Mouse (Mus musculus): ENCODE results near the gene Ttll12. TPM values are rescaled to one million over a fixed set of nuclear protein-coding genes. Genes with fewer than 3 reads are reported as not detected.

The Ttll12 gene
- polyA plus RNA-seq, 1 experiment from 2014 or later = 40.5 TPM

DNA sequence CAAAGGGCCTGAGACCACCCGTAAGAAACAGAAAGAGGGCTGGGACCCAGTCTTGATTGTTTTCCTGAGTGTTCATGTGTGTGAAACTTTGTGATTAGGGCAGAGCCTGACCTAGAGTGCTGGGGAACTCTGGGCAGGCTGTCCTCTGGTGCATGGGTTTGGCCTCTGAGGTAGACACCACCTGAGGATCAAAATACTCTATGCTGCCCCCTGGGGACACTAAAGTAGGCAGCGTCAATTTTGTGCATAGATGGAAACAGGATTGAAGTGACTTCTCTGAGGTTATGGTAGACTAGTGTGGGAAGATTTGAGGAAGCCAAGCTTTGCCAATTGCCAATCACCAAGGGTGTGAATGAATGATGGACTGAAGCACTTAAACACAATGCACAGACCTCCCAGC lies 24.3 kb downstream of the Ttll12 start:
- WGBS = 63% methylated on average over 2 of the region's 2 CpGs
- Histone ChIP-seq H3K36me3 (ENCODE audit: control insufficient read depth, insufficient read depth, low read length) (peaks cover 13% of the 10 kb centered on the region), H3K4me3 (ENCODE audit: low read depth, low read length) (no peak overlapping the region), H3K27ac (ENCODE audit: low read depth, low read length) (no peak overlapping the region), H3K9ac (ENCODE audit: low read length) (no peak overlapping the region), H3K4me1 (ENCODE audit: control insufficient read depth, insufficient read depth, low read length) (no peaks in the 10 kb centered on the region), H3K9me3 (replicated peaks; ENCODE audit: control insufficient read depth, low read length) (no peaks in the 10 kb centered on the region), H3K27me3 (replicated peaks; ENCODE audit: control insufficient read depth, insufficient read depth, low read length) (no peaks in the 10 kb centered on the region), H3K4me2 (ENCODE audit: low read length) (no peak overlapping the region)
- DNase-seq (ENCODE audit: low spot score) (no peak), ATAC-seq (no peak)

DNA sequence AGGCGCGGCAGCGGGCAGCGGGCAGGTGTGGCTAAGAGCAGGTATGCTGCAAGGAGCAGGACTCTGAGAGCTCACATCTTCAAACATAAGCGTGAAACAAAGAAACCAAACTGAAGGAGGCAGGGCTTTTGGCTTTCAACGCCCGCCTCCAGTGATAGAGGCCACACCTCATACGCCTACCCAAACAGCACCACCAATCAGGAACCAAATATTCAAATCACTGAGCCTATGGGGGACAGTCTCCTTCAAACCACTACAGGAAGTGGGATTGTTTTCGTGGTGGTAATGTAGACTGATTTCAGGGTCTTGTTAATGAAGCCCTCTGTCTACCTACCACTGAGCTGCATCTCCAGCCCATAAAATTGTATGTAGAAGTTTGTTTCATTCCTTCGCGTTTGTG lies 25.3 kb downstream of the Ttll12 start:
- ATAC-seq (no peak), DNase-seq (ENCODE audit: low spot score) (no peak)
- no peaks in the 10 kb centered on the region for H3K9me3 ChIP-seq (replicated peaks; ENCODE audit: control insufficient read depth, low read length)
- H3K36me3 ChIP-seq (ENCODE audit: control insufficient read depth, insufficient read depth, low read length) = peaks cover 4% of the 10 kb centered on the region
- no peak overlapping the region for H3K4me2 ChIP-seq (ENCODE audit: low read length)
- H3K9ac ChIP-seq (ENCODE audit: low read length) = no peak overlapping the region
- H3K4me3 ChIP-seq (ENCODE audit: low read depth, low read length) = no peak overlapping the region
- no peaks in the 10 kb centered on the region for H3K4me1 ChIP-seq (ENCODE audit: control insufficient read depth, insufficient read depth, low read length)
- no peaks in the 10 kb centered on the region for H3K27me3 ChIP-seq (replicated peaks; ENCODE audit: control insufficient read depth, insufficient read depth, low read length)
- no peak overlapping the region for H3K27ac ChIP-seq (ENCODE audit: low read depth, low read length)
- 57% methylated on average over 11 of the region's 11 CpGs for WGBS

DNA sequence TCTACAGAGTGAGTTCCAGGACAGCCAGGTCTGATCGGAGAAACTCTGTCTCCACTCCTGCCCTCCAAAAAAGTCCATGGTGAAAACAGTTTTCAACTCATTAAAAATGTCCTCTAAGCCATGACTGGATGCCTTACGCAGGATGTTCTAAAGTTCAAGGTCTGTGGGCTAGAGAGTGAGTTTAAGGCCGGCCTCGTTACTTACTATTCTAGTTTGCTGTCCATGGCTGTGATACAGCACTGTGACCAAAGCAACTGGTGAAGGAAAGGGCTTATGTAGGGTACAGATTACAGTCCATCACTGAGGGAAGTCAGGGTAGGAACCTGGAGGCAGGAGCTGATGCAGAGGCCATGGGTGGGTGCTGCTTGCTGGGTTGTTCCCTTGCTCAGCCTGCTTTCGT lies 26.4 kb downstream of the Ttll12 start:
- no peaks in the 10 kb centered on the region for H3K27me3 ChIP-seq (replicated peaks; ENCODE audit: control insufficient read depth, insufficient read depth, low read length)
- no peak overlapping the region for H3K4me2 ChIP-seq (ENCODE audit: low read length)
- H3K4me1 ChIP-seq (ENCODE audit: control insufficient read depth, insufficient read depth, low read length) = peaks cover 8% of the 10 kb centered on the region
- ATAC-seq (no peak), DNase-seq (ENCODE audit: low spot score) (no peak)
- no peaks in the 10 kb centered on the region for H3K9me3 ChIP-seq (replicated peaks; ENCODE audit: control insufficient read depth, low read length)
- H3K27ac ChIP-seq (ENCODE audit: low read depth, low read length) = no peak overlapping the region
- no peak overlapping the region for H3K9ac ChIP-seq (ENCODE audit: low read length)
- WGBS = 95% methylated on average over 5 of the region's 5 CpGs
- H3K4me3 ChIP-seq (ENCODE audit: low read depth, low read length) = no peak overlapping the region
- H3K36me3 ChIP-seq (ENCODE audit: control insufficient read depth, insufficient read depth, low read length) = no peaks in the 10 kb centered on the region

DNA sequence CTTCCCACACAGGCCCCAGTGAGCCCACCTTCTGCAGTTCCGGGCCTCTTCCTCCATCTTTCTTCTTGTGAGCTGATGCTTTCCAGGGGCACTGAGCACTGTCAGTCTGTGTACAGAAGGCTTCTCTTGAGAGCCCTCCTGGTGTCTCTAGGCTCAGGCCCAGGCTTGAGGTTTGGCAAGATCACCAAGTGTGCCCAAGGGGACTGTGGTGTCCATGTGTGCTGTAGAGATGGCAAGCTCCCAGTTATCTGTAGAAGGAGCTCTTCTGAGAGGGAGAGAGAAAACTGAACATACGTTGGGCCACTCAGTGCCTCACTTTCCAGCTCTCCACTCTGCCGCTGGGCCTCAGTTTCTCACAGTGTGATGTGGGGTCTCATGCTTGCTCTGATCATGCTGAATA lies 27.2 kb downstream of the Ttll12 start:
- Histone ChIP-seq H3K27ac (ENCODE audit: low read depth, low read length) (no peak overlapping the region), H3K4me3 (ENCODE audit: low read depth, low read length) (no peak overlapping the region), H3K36me3 (ENCODE audit: control insufficient read depth, insufficient read depth, low read length) (no peaks in the 10 kb centered on the region), H3K9me3 (replicated peaks; ENCODE audit: control insufficient read depth, low read length) (no peaks in the 10 kb centered on the region), H3K27me3 (replicated peaks; ENCODE audit: control insufficient read depth, insufficient read depth, low read length) (no peaks in the 10 kb centered on the region), H3K9ac (ENCODE audit: low read length) (no peak overlapping the region), H3K4me1 (ENCODE audit: control insufficient read depth, insufficient read depth, low read length) (peaks cover 12% of the 10 kb centered on the region), H3K4me2 (ENCODE audit: low read length) (no peak overlapping the region)
- DNase-seq (ENCODE audit: low spot score) (no peak), ATAC-seq (no peak)
- 89% methylated on average over 3 of the region's 3 CpGs for WGBS

DNA sequence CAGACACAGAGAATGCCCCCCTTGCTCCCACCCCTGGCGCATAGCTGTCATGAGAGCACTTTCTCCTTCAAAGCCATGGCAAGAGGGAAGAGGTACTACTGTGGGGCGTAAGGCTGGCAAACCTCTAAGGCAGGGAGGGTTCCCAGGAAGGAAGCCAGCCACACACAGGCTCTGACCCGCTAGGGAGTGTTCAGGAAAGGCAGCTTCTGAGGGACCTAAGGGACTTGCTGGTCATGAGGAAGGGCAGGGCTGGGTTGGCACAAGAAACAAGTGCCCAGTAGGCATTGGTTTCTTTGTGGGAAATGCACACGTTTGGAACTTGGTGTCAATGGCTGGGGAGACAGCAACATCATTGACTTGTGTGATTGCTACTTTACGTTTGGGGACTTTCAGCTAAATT lies 29.0 kb downstream of the Ttll12 start:
- H3K9me3 ChIP-seq (replicated peaks; ENCODE audit: control insufficient read depth, low read length) = no peaks in the 10 kb centered on the region
- H3K36me3 ChIP-seq (ENCODE audit: control insufficient read depth, insufficient read depth, low read length) = no peaks in the 10 kb centered on the region
- no peak for ATAC-seq
- DNase-seq (ENCODE audit: low spot score) = no peak
- H3K4me2 ChIP-seq (ENCODE audit: low read length) = no peak overlapping the region
- H3K4me1 ChIP-seq (ENCODE audit: control insufficient read depth, insufficient read depth, low read length) = peaks cover 12% of the 10 kb centered on the region
- WGBS = 71% methylated on average over 5 of the region's 5 CpGs
- H3K27me3 ChIP-seq (replicated peaks; ENCODE audit: control insufficient read depth, insufficient read depth, low read length) = no peaks in the 10 kb centered on the region
- H3K9ac ChIP-seq (ENCODE audit: low read length) = no peak overlapping the region
- H3K27ac ChIP-seq (ENCODE audit: low read depth, low read length) = no peak overlapping the region
- no peak overlapping the region for H3K4me3 ChIP-seq (ENCODE audit: low read depth, low read length)

DNA sequence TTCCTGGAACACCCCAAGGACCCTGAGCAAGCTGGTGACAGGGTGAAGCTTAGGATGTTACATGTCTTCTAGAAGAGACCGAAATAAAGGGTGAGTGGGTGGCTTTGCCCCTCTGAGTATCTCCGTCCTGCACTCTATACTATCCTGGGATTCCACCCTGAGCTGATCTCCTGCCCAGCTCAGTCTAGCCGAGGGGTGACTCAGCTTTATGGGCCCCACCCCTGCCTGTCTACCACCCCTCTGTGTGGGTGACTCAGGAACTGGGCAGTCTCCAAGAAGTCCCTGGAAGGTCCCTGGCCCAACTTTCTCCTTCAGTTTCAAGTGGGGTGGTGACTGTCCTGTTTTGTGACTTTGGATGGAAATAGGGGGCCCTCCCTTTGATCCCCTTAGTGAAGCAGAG lies 29.5 kb downstream of the Ttll12 start:
- Histone ChIP-seq H3K4me2 (ENCODE audit: low read length) (no peak overlapping the region), H3K27me3 (replicated peaks; ENCODE audit: control insufficient read depth, insufficient read depth, low read length) (no peaks in the 10 kb centered on the region), H3K4me3 (ENCODE audit: low read depth, low read length) (no peak overlapping the region), H3K27ac (ENCODE audit: low read depth, low read length) (no peak overlapping the region), H3K36me3 (ENCODE audit: control insufficient read depth, insufficient read depth, low read length) (no peaks in the 10 kb centered on the region), H3K9ac (ENCODE audit: low read length) (no peak overlapping the region), H3K4me1 (ENCODE audit: control insufficient read depth, insufficient read depth, low read length) (peaks cover 12% of the 10 kb centered on the region), H3K9me3 (replicated peaks; ENCODE audit: control insufficient read depth, low read length) (no peaks in the 10 kb centered on the region)
- ATAC-seq (no peak), DNase-seq (ENCODE audit: low spot score) (no peak)
- WGBS = 86% methylated on average over 3 of the region's 3 CpGs

DNA sequence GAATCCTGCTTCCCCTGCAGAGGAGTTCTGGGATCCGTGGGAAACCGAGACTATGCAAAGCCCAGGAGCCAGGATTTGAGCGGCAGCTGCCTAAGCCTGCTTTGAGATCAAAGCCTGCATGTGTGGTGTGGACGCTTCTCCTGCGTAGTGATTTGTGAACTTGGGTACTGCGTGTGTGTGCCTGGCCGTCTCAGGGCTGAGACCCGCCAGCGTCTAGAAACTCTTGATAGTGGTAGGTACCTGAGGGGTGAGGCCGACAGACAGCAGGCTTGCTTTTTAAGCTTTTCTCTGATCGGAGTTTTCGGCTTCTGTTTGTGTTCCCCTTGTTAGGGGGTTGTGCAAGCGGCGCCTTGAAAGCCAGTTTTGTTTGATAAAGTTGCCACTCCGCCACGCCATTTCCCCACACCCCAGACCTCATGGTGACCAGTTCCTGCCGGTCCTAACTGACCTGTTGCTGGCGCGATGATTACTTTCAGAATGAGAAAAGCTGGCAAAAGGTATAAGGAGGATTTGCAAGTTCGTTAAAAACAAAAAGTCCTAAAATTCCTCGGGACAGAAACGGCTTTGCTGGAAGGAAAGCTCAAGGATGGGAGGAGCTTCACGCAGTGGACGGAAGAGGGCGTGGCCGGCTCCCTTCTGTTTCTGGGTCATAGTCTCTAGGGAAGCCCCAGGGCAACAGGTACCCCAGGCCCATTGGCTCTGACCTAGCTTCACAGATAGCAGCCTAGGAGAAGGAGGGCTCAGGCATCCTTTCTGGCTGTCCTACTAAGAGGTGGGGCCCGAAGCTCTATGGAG lies 30.9 kb downstream of the Ttll12 start:
- peak overlapping the region; percentile 31 for H3K4me3 ChIP-seq (ENCODE audit: low read depth, low read length)
- 2% methylated on average over 27 of the region's 27 CpGs for WGBS

DNA sequence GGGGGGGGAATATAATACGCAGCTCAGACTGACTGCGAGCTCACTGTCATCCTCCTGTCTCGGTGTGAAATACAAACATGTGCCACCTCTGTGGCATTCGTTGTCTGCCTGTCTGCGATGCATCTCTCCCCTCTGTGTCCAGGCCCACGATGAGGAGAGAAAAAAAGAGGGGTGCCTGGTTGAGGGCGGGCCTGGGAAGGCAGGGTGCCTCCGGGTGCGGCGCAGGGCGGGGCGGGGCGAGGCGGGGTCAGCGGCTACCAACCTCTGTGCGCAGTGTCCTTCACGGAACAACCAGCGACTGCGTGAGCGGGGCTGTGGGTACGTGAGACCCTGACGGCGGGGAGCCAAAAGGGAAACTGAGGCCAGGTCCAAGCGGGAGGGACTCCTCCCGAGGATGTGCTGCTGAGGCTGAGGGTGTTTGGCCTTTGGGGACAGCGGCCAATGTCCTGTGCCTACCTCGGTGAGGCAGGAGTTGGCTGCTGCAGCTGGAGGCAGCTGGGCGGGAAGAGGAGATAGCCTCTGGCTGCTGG lies 31.6 kb downstream of the Ttll12 start, which contains the start of the genes Tspo and Mcat:
TSS of gene Tspo (plus strand) at position 266 of the 530 bp plus-strand sequence.
TSS of gene Mcat (minus strand) at position 461 of the 530 bp plus-strand sequence.
- peak; percentile 56 for ATAC-seq
- WGBS = under 1% methylated on average over 27 of the region's 28 CpGs
- DNase-seq (ENCODE audit: low spot score) = no peak
- no peaks in the 10 kb centered on the region for H3K36me3 ChIP-seq (ENCODE audit: control insufficient read depth, insufficient read depth, low read length)
- H3K9ac ChIP-seq (ENCODE audit: low read length) = peak within 1 kb of the TSS; percentile 56
- peak within 1 kb of the TSS; percentile 87 for H3K4me2 ChIP-seq (ENCODE audit: low read length)
- peaks cover 12% of the 10 kb centered on the region for H3K4me1 ChIP-seq (ENCODE audit: control insufficient read depth, insufficient read depth, low read length)
- H3K27ac ChIP-seq (ENCODE audit: low read depth, low read length) = no peak within 1 kb of the TSS
- H3K4me3 ChIP-seq (ENCODE audit: low read depth, low read length) = peak within 1 kb of the TSS; percentile 31
- no peaks in the 10 kb centered on the region for H3K9me3 ChIP-seq (replicated peaks; ENCODE audit: control insufficient read depth, low read length)
- H3K27me3 ChIP-seq (replicated peaks; ENCODE audit: control insufficient read depth, insufficient read depth, low read length) = no peaks in the 10 kb centered on the region

More for the DNA sequence above, 30.9 kb downstream of the Ttll12 start:
- Histone ChIP-seq H3K9me3 (replicated peaks; ENCODE audit: control insufficient read depth, low read length) (no peaks in the 10 kb centered on the region), H3K9ac (ENCODE audit: low read length) (peak overlapping the region; percentile 56), H3K4me2 (ENCODE audit: low read length) (peak overlapping the region; percentile 87), H3K36me3 (ENCODE audit: control insufficient read depth, insufficient read depth, low read length) (no peaks in the 10 kb centered on the region), H3K27me3 (replicated peaks; ENCODE audit: control insufficient read depth, insufficient read depth, low read length) (no peaks in the 10 kb centered on the region), H3K4me1 (ENCODE audit: control insufficient read depth, insufficient read depth, low read length) (peaks cover 12% of the 10 kb centered on the region), H3K27ac (ENCODE audit: low read depth, low read length) (no peak overlapping the region)
- ATAC-seq (0 out of 2 replicates have a peak, but pooled peaks have one; percentile 18), DNase-seq (ENCODE audit: low spot score) (peak; percentile 46)
